Mouse (Mus musculus): ENCODE results near the gene Ddr2. TPM values are rescaled to one million over a fixed set of nuclear protein-coding genes. Genes with fewer than 3 reads are reported as not detected.
"Not testable (repeated sequence)": the region's sequence is repeated elsewhere in the genome, so short reads cannot be mapped to it uniquely, and the experiment has no call there.

Gene Ddr2
- polyA plus RNA-seq, 1 experiment from 2014 or later: 8.9 TPM

- ATAC-seq (ENCODE audit: low FRiP score, low TSS enrichment) (no peak), DNase-seq (no peak)
- H3K4me3 ChIP-seq (replicated peaks; ENCODE audit: low read depth, low read length): no peak overlapping the region
- no peak overlapping the region for H3K27ac ChIP-seq (replicated peaks; ENCODE audit: low read depth, low read length)
- no peak overlapping the region for H3K9ac ChIP-seq (replicated peaks; ENCODE audit: low read length)
- H3K4me1 ChIP-seq (ENCODE audit: control insufficient read depth, insufficient read depth, low read length): no peaks in the 10 kb centered on the region
- WGBS: 85% methylated on average over 6 of the region's 6 CpGs
- no peaks in the 10 kb centered on the region for H3K27me3 ChIP-seq (ENCODE audit: control insufficient read depth, insufficient read depth, low read length)
- no peaks in the 10 kb centered on the region for H3K9me3 ChIP-seq (ENCODE audit: control insufficient read depth, low read length)
- H3K4me2 ChIP-seq (ENCODE audit: low read length): no peak overlapping the region
- no peaks in the 10 kb centered on the region for H3K36me3 ChIP-seq (ENCODE audit: control insufficient read depth, insufficient read depth, low read length)
Observed at GRCm38 (mm10) chr1:170113616-170114015, 3.1 kb upstream of the Ddr2 start.

- no peaks in the 10 kb centered on the region for H3K9me3 ChIP-seq (ENCODE audit: control insufficient read depth, low read length)
- no peak overlapping the region for H3K4me3 ChIP-seq (replicated peaks; ENCODE audit: low read depth, low read length)
- 94% methylated on average over 10 of the region's 10 CpGs for WGBS
- no peaks in the 10 kb centered on the region for H3K36me3 ChIP-seq (ENCODE audit: control insufficient read depth, insufficient read depth, low read length)
- H3K4me1 ChIP-seq (ENCODE audit: control insufficient read depth, insufficient read depth, low read length): no peaks in the 10 kb centered on the region
- H3K9ac ChIP-seq (replicated peaks; ENCODE audit: low read length): no peak overlapping the region
- H3K27me3 ChIP-seq (ENCODE audit: control insufficient read depth, insufficient read depth, low read length): no peaks in the 10 kb centered on the region
- ATAC-seq (ENCODE audit: low FRiP score, low TSS enrichment) (no peak), DNase-seq (no peak)
- H3K4me2 ChIP-seq (ENCODE audit: low read length): no peak overlapping the region
- no peak overlapping the region for H3K27ac ChIP-seq (replicated peaks; ENCODE audit: low read depth, low read length)
Observed at GRCm38 (mm10) chr1:170112261-170112660, 1.7 kb upstream of the Ddr2 start.

- Histone ChIP-seq H3K9ac (replicated peaks; ENCODE audit: low read length) (no peak overlapping the region), H3K27me3 (ENCODE audit: control insufficient read depth, insufficient read depth, low read length) (no peaks in the 10 kb centered on the region), H3K4me2 (ENCODE audit: low read length) (no peak overlapping the region), H3K27ac (replicated peaks; ENCODE audit: low read depth, low read length) (no peak overlapping the region), H3K9me3 (ENCODE audit: control insufficient read depth, low read length) (no peaks in the 10 kb centered on the region), H3K4me1 (ENCODE audit: control insufficient read depth, insufficient read depth, low read length) (no peaks in the 10 kb centered on the region), H3K36me3 (ENCODE audit: control insufficient read depth, insufficient read depth, low read length) (no peaks in the 10 kb centered on the region), H3K4me3 (replicated peaks; ENCODE audit: low read depth, low read length) (no peak overlapping the region)
- no peak for DNase-seq
- WGBS: 86% methylated on average over 16 of the region's 16 CpGs
- no peak for ATAC-seq (ENCODE audit: low FRiP score, low TSS enrichment)
Observed at GRCm38 (mm10) chr1:170111651-170112226, 1.2 kb upstream of the Ddr2 start.

GRCm38 (mm10) chr1:170109776-170110515 lies 616 bp downstream of the Ddr2 start:
- no peak overlapping the region for H3K4me3 ChIP-seq (replicated peaks; ENCODE audit: low read depth, low read length)
- DNase-seq: no peak
- 90% methylated on average over 19 of the region's 19 CpGs for WGBS
- no peak overlapping the region for H3K4me2 ChIP-seq (ENCODE audit: low read length)
- H3K4me1 ChIP-seq (ENCODE audit: control insufficient read depth, insufficient read depth, low read length): no peaks in the 10 kb centered on the region
- no peak overlapping the region for H3K9ac ChIP-seq (replicated peaks; ENCODE audit: low read length)
- H3K36me3 ChIP-seq (ENCODE audit: control insufficient read depth, insufficient read depth, low read length): no peaks in the 10 kb centered on the region
- no peaks in the 10 kb centered on the region for H3K27me3 ChIP-seq (ENCODE audit: control insufficient read depth, insufficient read depth, low read length)
- H3K9me3 ChIP-seq (ENCODE audit: control insufficient read depth, low read length): no peaks in the 10 kb centered on the region
- no peak overlapping the region for H3K27ac ChIP-seq (replicated peaks; ENCODE audit: low read depth, low read length)
- ATAC-seq (ENCODE audit: low FRiP score, low TSS enrichment): no peak

DNA sequence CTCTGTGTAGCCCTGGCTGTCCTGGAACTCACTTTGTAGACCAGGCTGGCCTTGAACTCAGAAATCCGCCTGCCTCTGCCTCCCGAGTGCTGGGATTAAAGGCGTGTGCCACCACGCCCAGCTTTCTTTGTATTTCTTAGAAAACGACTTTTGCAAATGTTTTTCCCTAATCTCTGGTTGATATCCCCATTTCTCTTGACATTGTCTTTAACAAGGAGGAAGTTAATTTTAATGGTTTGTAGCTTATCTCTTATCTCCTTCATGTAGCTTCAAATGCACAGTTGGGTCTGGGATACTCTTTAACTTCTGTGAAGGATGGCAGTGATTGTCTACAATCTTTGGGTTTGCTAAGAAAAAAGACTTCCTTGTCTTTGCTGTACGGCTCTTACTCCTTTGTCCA lies 7.7 kb downstream of the Ddr2 start:
- H3K27me3 ChIP-seq (ENCODE audit: control insufficient read depth, insufficient read depth, low read length); H3K27ac ChIP-seq (replicated peaks; ENCODE audit: low read depth, low read length); DNase-seq; H3K4me3 ChIP-seq (replicated peaks; ENCODE audit: low read depth, low read length); H3K9ac ChIP-seq (replicated peaks; ENCODE audit: low read length); H3K4me1 ChIP-seq (ENCODE audit: control insufficient read depth, insufficient read depth, low read length); H3K36me3 ChIP-seq (ENCODE audit: control insufficient read depth, insufficient read depth, low read length); ATAC-seq (ENCODE audit: low FRiP score, low TSS enrichment); H3K4me2 ChIP-seq (ENCODE audit: low read length); H3K9me3 ChIP-seq (ENCODE audit: control insufficient read depth, low read length): not testable (repeated sequence)
- WGBS: 96% methylated on average over 6 of the region's 6 CpGs

DNA sequence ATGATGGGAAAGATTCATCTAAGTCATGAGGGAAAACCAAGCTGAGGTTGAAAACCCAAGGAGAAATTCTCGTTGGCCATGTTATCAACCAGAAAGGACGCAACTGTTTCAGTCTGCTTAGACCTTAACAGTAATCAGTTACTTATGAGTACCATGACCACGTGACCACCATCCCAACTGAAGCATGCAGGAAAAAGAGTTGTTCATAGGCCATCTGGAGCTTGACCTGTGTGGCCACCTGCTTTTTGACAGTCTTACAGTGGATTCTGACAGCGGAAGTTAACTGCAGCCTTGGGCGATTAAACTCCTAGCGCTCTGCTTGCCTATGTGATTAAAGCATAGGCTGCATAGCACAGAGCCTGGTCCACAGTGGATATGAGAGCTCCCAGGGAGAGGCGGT lies 23.9 kb downstream of the Ddr2 start:
- no peak overlapping the region for H3K27ac ChIP-seq (replicated peaks; ENCODE audit: low read depth, low read length)
- H3K9ac ChIP-seq (replicated peaks; ENCODE audit: low read length): no peak overlapping the region
- ATAC-seq (ENCODE audit: low FRiP score, low TSS enrichment) (no peak), DNase-seq (no peak)
- H3K36me3 ChIP-seq (ENCODE audit: control insufficient read depth, insufficient read depth, low read length): no peaks in the 10 kb centered on the region
- H3K4me1 ChIP-seq (ENCODE audit: control insufficient read depth, insufficient read depth, low read length): no peaks in the 10 kb centered on the region
- H3K27me3 ChIP-seq (ENCODE audit: control insufficient read depth, insufficient read depth, low read length): no peaks in the 10 kb centered on the region
- no peak overlapping the region for H3K4me3 ChIP-seq (replicated peaks; ENCODE audit: low read depth, low read length)
- H3K9me3 ChIP-seq (ENCODE audit: control insufficient read depth, low read length): no peaks in the 10 kb centered on the region
- H3K4me2 ChIP-seq (ENCODE audit: low read length): no peak overlapping the region
- 94% methylated on average over 7 of the region's 7 CpGs for WGBS

DNA sequence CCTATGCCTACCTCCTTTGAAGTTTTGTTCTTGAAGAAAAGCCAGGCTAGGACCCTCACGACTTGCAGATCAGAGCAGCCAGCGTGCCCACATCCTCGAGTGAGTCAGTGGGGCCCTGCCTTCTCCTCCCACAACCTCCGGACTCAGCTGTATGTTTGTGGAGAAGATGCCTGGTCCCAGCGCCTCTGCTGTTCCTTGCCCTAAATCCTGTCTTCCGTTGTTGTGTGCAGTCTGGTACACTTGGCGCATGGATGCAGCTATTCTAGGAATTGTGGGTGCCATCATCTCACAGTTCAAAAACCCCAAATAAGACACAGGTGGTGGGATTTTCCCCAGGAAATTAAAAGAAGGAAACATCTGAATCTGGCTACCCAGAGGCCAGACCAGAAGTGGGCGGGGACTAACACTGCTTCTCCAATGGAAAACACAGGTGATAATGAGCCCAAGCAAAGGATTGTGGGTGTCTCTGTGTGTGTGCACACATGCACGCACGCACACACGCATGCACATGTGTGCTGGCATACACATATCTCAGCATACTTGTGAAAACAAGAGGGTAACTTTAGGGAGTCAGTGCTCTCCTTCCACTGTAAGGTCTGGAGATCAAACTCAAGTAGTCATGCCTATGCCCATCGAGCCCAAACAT lies 26.3 kb downstream of the Ddr2 start:
- no peak for ATAC-seq (ENCODE audit: low FRiP score, low TSS enrichment)
- DNase-seq: no peak
- 91% methylated on average over 12 of the region's 12 CpGs for WGBS

DNA sequence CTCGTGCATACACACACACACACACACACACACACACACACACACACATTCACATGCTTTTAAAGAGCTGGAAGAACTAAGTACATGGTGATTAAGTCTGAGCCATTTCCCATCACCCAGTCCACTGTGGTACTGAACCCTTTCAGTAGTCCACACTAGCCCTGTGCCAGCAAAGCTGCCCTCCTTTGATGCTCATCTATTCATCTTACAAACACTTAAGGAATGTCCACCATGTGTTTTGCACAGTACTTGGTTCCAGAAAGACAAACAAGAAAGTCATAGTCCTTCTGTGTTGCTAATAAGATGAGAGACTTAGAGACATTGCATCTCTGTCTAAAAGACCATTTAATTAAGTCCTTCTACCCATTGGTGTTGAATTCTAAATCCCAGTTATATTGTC lies 29.7 kb downstream of the Ddr2 start:
- 72% methylated on average over 1 of the region's 1 CpGs for WGBS
- H3K9me3 ChIP-seq (ENCODE audit: control insufficient read depth, low read length): no peaks in the 10 kb centered on the region
- no peak for DNase-seq

More for the DNA sequence above, 26.3 kb downstream of the Ddr2 start:
- no peaks in the 10 kb centered on the region for H3K36me3 ChIP-seq (ENCODE audit: control insufficient read depth, insufficient read depth, low read length)
- H3K27me3 ChIP-seq (ENCODE audit: control insufficient read depth, insufficient read depth, low read length): no peaks in the 10 kb centered on the region
- no peak overlapping the region for H3K9ac ChIP-seq (replicated peaks; ENCODE audit: low read length)
- no peak overlapping the region for H3K27ac ChIP-seq (replicated peaks; ENCODE audit: low read depth, low read length)
- no peaks in the 10 kb centered on the region for H3K9me3 ChIP-seq (ENCODE audit: control insufficient read depth, low read length)
- no peaks in the 10 kb centered on the region for H3K4me1 ChIP-seq (ENCODE audit: control insufficient read depth, insufficient read depth, low read length)
- H3K4me2 ChIP-seq (ENCODE audit: low read length): no peak overlapping the region
- no peak overlapping the region for H3K4me3 ChIP-seq (replicated peaks; ENCODE audit: low read depth, low read length)

GRCm38 (mm10) chr1:170079465-170079864 lies 31.1 kb downstream of the Ddr2 start:
- Histone ChIP-seq H3K27me3 (ENCODE audit: control insufficient read depth, insufficient read depth, low read length) (no peaks in the 10 kb centered on the region), H3K36me3 (ENCODE audit: control insufficient read depth, insufficient read depth, low read length) (no peaks in the 10 kb centered on the region), H3K9ac (replicated peaks; ENCODE audit: low read length) (no peak overlapping the region), H3K4me1 (ENCODE audit: control insufficient read depth, insufficient read depth, low read length) (no peaks in the 10 kb centered on the region), H3K4me2 (ENCODE audit: low read length) (no peak overlapping the region), H3K27ac (replicated peaks; ENCODE audit: low read depth, low read length) (no peak overlapping the region), H3K9me3 (ENCODE audit: control insufficient read depth, low read length) (no peaks in the 10 kb centered on the region), H3K4me3 (replicated peaks; ENCODE audit: low read depth, low read length) (no peak overlapping the region)
- ATAC-seq (ENCODE audit: low FRiP score, low TSS enrichment): no peak
- no peak for DNase-seq
- WGBS: 69% methylated on average over 2 of the region's 2 CpGs

More for the DNA sequence above, 29.7 kb downstream of the Ddr2 start:
- no peaks in the 10 kb centered on the region for H3K27me3 ChIP-seq (ENCODE audit: control insufficient read depth, insufficient read depth, low read length)
- H3K27ac ChIP-seq (replicated peaks; ENCODE audit: low read depth, low read length): no peak overlapping the region
- H3K4me2 ChIP-seq (ENCODE audit: low read length): no peak overlapping the region
- H3K9ac ChIP-seq (replicated peaks; ENCODE audit: low read length): no peak overlapping the region
- ATAC-seq (ENCODE audit: low FRiP score, low TSS enrichment): no peak
- no peak overlapping the region for H3K4me3 ChIP-seq (replicated peaks; ENCODE audit: low read depth, low read length)
- no peaks in the 10 kb centered on the region for H3K36me3 ChIP-seq (ENCODE audit: control insufficient read depth, insufficient read depth, low read length)
- no peaks in the 10 kb centered on the region for H3K4me1 ChIP-seq (ENCODE audit: control insufficient read depth, insufficient read depth, low read length)
